Mouse (Mus musculus) CH12.LX (cell line): ENCODE data around the gene Nt5c2.

Source experiments
- BHLHE40 ChIP-seq: IDR thresholded peaks from 2 replicates; pipeline ENCODE4 v1.6.1; 2011; ENCODE audit warnings: mild to moderate bottlenecking, low read depth, low read length, improper control_type of control experiment
- CTCF ChIP-seq, 2 experiments: IDR thresholded peaks in 1 of 2; conservative IDR thresholded peaks in 1 of 2; 2 replicates each; pipeline ENCODE4 v1.5.1; 2011 to 2012; ENCODE audit warnings: low read depth in 2 of 2, low read length in 2 of 2, improper control_type of control experiment in 1 of 2, inconsistent platforms in 1 of 2, mild to moderate bottlenecking in 1 of 2, moderate library complexity in 1 of 2
- E2F4 ChIP-seq: IDR thresholded peaks from 2 replicates; pipeline ENCODE4 v1.6.1; 2011; ENCODE audit warnings: low read depth, low read length, improper control_type of control experiment; ENCODE audit not compliant: insufficient replicate concordance
- EP300 ChIP-seq: IDR thresholded peaks from 2 replicates; pipeline ENCODE4 v1.6.1; 2011; ENCODE audit warnings: low read length, improper control_type of control experiment
- GABPA ChIP-seq: IDR thresholded peaks from 2 replicates; pipeline ENCODE4 v1.6.1; 2012; ENCODE audit warnings: low read depth, low read length, improper control_type of control experiment, inconsistent platforms; ENCODE audit not compliant: insufficient replicate concordance
- JUN ChIP-seq: IDR thresholded peaks from 2 replicates; pipeline ENCODE4 v1.6.1; 2011; ENCODE audit warnings: low read depth, mild to moderate bottlenecking, low read length, improper control_type of control experiment, moderate library complexity; ENCODE audit not compliant: insufficient read depth
- KAT2A ChIP-seq: IDR thresholded peaks from 2 replicates; pipeline ENCODE4 v1.6.1; 2012; ENCODE audit warnings: low read length, improper control_type of control experiment, inconsistent platforms; ENCODE audit not compliant: insufficient replicate concordance
- NELFE ChIP-seq: IDR thresholded peaks from 2 replicates; pipeline ENCODE4 v1.6.1; 2011; ENCODE audit warnings: low read depth, low read length, improper control_type of control experiment
- PAX5 ChIP-seq: IDR thresholded peaks from 2 replicates; pipeline ENCODE4 v1.6.1; 2012; ENCODE audit warnings: low read length, inconsistent platforms, mixed read lengths
- POLR2A ChIP-seq: IDR thresholded peaks from 2 replicates; pipeline ENCODE4 v1.6.1; 2011; ENCODE audit warnings: low read depth, mild to moderate bottlenecking, improper control_type of control experiment, low read length
- POLR2AphosphoS2 ChIP-seq: IDR thresholded peaks from 2 replicates; pipeline ENCODE4 v1.6.1; 2011; ENCODE audit warnings: low read depth, low read length, improper control_type of control experiment
- UBTF ChIP-seq: IDR thresholded peaks from 2 replicates; pipeline ENCODE4 v1.6.1; 2012; ENCODE audit warnings: low read depth, mild to moderate bottlenecking, inconsistent platforms, low read length, improper control_type of control experiment, moderate library complexity
- USF1 ChIP-seq: IDR thresholded peaks from 2 replicates; pipeline ENCODE4 v1.6.1; 2014; ENCODE audit warnings: low read depth, mild to moderate bottlenecking, inconsistent platforms, low read length, improper control_type of control experiment
- ZC3H11A ChIP-seq: IDR thresholded peaks from 2 replicates; pipeline ENCODE4 v1.6.1; 2012; ENCODE audit warnings: low read depth, mild to moderate bottlenecking, inconsistent platforms, low read length, improper control_type of control experiment

DNA sequence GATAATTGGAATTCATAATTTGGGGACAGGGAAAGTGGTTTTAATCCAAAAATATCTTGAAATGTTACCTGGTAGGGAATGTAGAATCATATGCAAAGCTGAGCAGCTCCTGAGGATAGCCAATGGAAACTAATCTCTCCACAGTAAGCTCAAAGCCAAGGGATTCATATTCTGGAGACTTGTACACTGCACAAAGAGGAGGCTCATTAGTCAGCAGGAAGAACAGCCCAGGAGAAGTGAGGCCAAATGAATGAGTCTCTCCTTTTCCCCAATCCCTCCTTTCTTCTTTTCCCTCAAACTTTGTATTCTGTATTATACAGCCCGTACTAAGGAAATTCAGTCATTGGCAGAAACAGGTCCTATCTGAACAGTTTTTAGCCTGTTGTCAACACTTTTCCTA, 110.0 kb downstream of the Nt5c2 start:
- TF ChIP-seq POLR2AphosphoS2 = no peak
- TF ChIP-seq CTCF (conservative IDR thresholded peaks at IDR 0.05 in 1 of 2, IDR thresholded peaks at IDR 0.05 in 1 of 2; ENCODE audit: low read depth in 2 of 2, low read length in 2 of 2) = no peak
- no peak for TF ChIP-seq EP300
- TF ChIP-seq JUN = no peak
- TF ChIP-seq NELFE = no peak
- TF ChIP-seq E2F4 = no peak
- TF ChIP-seq PAX5 = no peak
- no peak for TF ChIP-seq BHLHE40
- TF ChIP-seq UBTF = no peak
- no peak for TF ChIP-seq POLR2A
- no peak for TF ChIP-seq USF1
- no peak for TF ChIP-seq ZC3H11A
- no peak for TF ChIP-seq KAT2A
- no peak for TF ChIP-seq GABPA
